Mouse (Mus musculus) myocyte (in vitro differentiated cells): Measurements from ENCODE around the gene Jak2. TPM values are rescaled to one million over a fixed set of nuclear protein-coding genes. Genes with fewer than 3 reads are reported as not detected.

Experiments
- H3K27me3 ChIP-seq: one replicate; pipeline ENCODE4 v1.6.1; 2011; ENCODE audit not compliant: control insufficient read depth, insufficient read depth, insufficient read length
- H3K36me3 ChIP-seq: one replicate; pipeline ENCODE4 v1.6.1; 2011; ENCODE audit not compliant: control insufficient read depth, insufficient read depth
- H3K4me2 ChIP-seq: one replicate; pipeline ENCODE4 v1.6.1; 2011; ENCODE audit warnings: low read depth, control low read depth
- H3K4me3 ChIP-seq: one replicate; pipeline ENCODE4 v1.5.1; 2011; ENCODE audit warnings: mild to moderate bottlenecking, control low read depth, moderate library complexity
- H3K79me2 ChIP-seq: one replicate; pipeline ENCODE4 v1.6.1; 2011; ENCODE audit not compliant: control insufficient read depth, insufficient read depth
- H3ac ChIP-seq: one replicate; pipeline ENCODE4 v1.6.1; 2011; ENCODE audit not compliant: control insufficient read depth, insufficient read length
- CEBPB ChIP-seq: IDR thresholded peaks from 2 replicates; pipeline ENCODE4 v1.6.1; 2011; ENCODE audit warnings: mild to moderate bottlenecking, moderate library complexity; ENCODE audit not compliant: poor library complexity, insufficient read depth, severe bottlenecking
- E2F4 ChIP-seq: IDR thresholded peaks from one replicate; pipeline ENCODE4 v1.6.1; 2011; ENCODE audit warnings: mild to moderate bottlenecking, control low read depth, moderate library complexity; ENCODE audit not compliant: insufficient read depth
- MAX ChIP-seq: IDR thresholded peaks from one replicate; pipeline ENCODE4 v1.6.1; 2011; ENCODE audit warnings: low read depth, mild to moderate bottlenecking, control low read depth
- MYOD1 ChIP-seq, 3 experiments: IDR thresholded peaks; one replicate each; pipeline ENCODE4 v1.6.1; 2011; ENCODE audit warnings: control low read depth in 2 of 3, low read depth in 2 of 3, mild to moderate bottlenecking in 2 of 3, moderate library complexity in 1 of 3; ENCODE audit not compliant: insufficient read length in 2 of 3, control insufficient read depth in 1 of 3
- MYOG ChIP-seq, 3 experiments: IDR thresholded peaks; one replicate each; pipeline ENCODE4 v1.6.1; 2011; ENCODE audit warnings: control low read depth in 2 of 3, low read depth in 2 of 3, mild to moderate bottlenecking in 2 of 3; ENCODE audit not compliant: insufficient read length in 2 of 3, control insufficient read depth in 1 of 3, insufficient read depth in 1 of 3
- POLR2A ChIP-seq: IDR thresholded peaks from one replicate; pipeline ENCODE4 v1.6.1; 2011; ENCODE audit warnings: low read depth, mild to moderate bottlenecking, control low read depth, moderate library complexity; ENCODE audit not compliant: insufficient read length
- POLR2AphosphoS2 ChIP-seq: IDR thresholded peaks from one replicate; pipeline ENCODE4 v1.6.1; 2011; ENCODE audit warnings: low read depth, control low read depth; ENCODE audit not compliant: insufficient read length
- REST ChIP-seq: IDR thresholded peaks from one replicate; pipeline ENCODE4 v1.6.1; 2011; ENCODE audit warnings: mild to moderate bottlenecking, control low read depth, moderate library complexity; ENCODE audit not compliant: insufficient read depth, insufficient read length
- SRF ChIP-seq: IDR thresholded peaks from one replicate; pipeline ENCODE4 v1.6.1; 2011; ENCODE audit warnings: low read depth; ENCODE audit not compliant: control insufficient read depth, insufficient read length
- TCF12 ChIP-seq: IDR thresholded peaks from one replicate; pipeline ENCODE4 v1.6.1; 2011; ENCODE audit warnings: mild to moderate bottlenecking, control low read depth; ENCODE audit not compliant: poor library complexity, insufficient read depth, severe bottlenecking
- TCF3 ChIP-seq: IDR thresholded peaks from one replicate; pipeline ENCODE4 v1.6.1; 2011; ENCODE audit warnings: low read depth, control low read depth; ENCODE audit not compliant: insufficient read length
- USF1 ChIP-seq: IDR thresholded peaks from one replicate; pipeline ENCODE4 v1.6.1; 2011; ENCODE audit warnings: low read depth, mild to moderate bottlenecking, control low read depth, moderate library complexity
- polyA plus RNA-seq: library from polyadenylated mRNA; unstranded; fragments of >200 nt; fragmentation: generic; extraction: Trizol; gene quantifications from one replicate; pipeline ENCODE4 v1.2.1, GENCODE M21; 2012; ENCODE audit warnings: missing spikeins

Jak2 gene
- polyA plus RNA-seq, 1 experiment, result 3.3 TPM

DNA sequence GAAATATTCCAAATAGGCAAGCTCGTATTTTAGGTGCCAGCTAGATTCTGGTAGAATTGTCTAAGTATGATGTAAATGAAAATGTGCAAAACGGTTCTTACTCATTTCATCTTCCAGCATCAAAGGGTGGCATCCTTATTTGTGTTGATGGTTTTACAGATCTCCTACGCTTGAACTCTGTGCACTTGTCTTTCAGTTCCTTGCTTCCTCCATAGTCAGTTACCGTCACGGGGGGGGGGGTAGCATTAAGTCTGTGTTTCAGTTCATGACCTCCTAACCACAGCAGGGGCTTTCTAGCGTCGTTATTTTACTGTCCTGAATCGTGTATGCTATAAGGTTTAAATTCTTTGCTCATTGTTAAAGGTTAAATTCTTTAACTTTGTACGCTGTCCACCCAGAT is 10.0 kb downstream of the Jak2 start:
- Histone ChIP-seq H3K27me3 (no peaks in the 10 kb centered on the region), H3K4me3 (no peak overlapping the region), H3K36me3 (no peaks in the 10 kb centered on the region), H3K4me2 (no peak overlapping the region), H3K79me2 (peaks cover 4% of the 10 kb centered on the region), H3ac (no peak overlapping the region)
- TF ChIP-seq POLR2A, result no peak
- no peak for TF ChIP-seq REST
- no peak for TF ChIP-seq TCF3
- no peak for TF ChIP-seq MAX
- TF ChIP-seq SRF, result no peak
- TF ChIP-seq USF1, result no peak
- TF ChIP-seq MYOD1 (IDR thresholded peaks at IDR 0.05; ENCODE audit: control insufficient read depth in 1 of 3, insufficient read length in 2 of 3, low read depth in 2 of 3), result no peak
- no peak for TF ChIP-seq POLR2AphosphoS2
- TF ChIP-seq TCF12, result no peak
- no peak for TF ChIP-seq E2F4
- TF ChIP-seq MYOG (IDR thresholded peaks at IDR 0.05; ENCODE audit: control insufficient read depth in 1 of 3, insufficient read depth in 1 of 3, insufficient read length in 2 of 3, low read depth in 2 of 3), result no peak
- no peak for TF ChIP-seq CEBPB

- no peak overlapping the region for H3ac ChIP-seq
- no peaks in the 10 kb centered on the region for H3K36me3 ChIP-seq
- TF ChIP-seq MYOG (IDR thresholded peaks at IDR 0.05; ENCODE audit: control insufficient read depth in 1 of 3, insufficient read depth in 1 of 3, insufficient read length in 2 of 3, low read depth in 2 of 3), result no peak
- no peak for TF ChIP-seq TCF3
- no peak for TF ChIP-seq POLR2A
- no peak for TF ChIP-seq POLR2AphosphoS2
- TF ChIP-seq TCF12, result no peak
- no peak for TF ChIP-seq SRF
- no peak for TF ChIP-seq CEBPB
- no peak overlapping the region for H3K4me3 ChIP-seq
- no peaks in the 10 kb centered on the region for H3K27me3 ChIP-seq
- H3K4me2 ChIP-seq, result no peak overlapping the region
- peaks cover 4% of the 10 kb centered on the region for H3K79me2 ChIP-seq
Observed at GRCm38 (mm10) chr19:29263492-29263891, 11.9 kb downstream of the Jak2 start.

DNA sequence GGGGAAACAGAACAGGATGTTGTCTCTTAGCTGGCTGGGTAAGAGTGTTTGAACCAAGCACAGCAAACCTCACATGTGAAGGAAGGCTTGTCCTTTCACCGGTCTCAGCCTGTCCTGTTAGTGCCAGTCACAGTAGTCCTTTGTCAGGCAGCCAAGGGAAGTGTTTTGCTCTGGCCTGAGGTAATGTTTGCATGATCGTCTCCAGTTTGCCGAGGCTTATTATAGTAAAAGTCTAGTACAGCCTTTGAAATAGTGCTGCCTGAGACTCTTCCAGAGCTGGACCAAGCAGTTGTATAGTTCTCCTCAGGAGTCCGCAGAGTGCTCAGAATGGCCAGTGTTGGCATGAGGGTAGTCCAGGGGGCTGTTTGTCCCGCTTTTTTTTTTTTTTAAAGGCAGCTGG is 13.9 kb downstream of the Jak2 start:
- TF ChIP-seq MYOG (IDR thresholded peaks at IDR 0.05; ENCODE audit: control insufficient read depth in 1 of 3, insufficient read depth in 1 of 3, insufficient read length in 2 of 3, low read depth in 2 of 3) (no peak), REST (no peak), MAX (no peak), POLR2AphosphoS2 (no peak), SRF (no peak), TCF12 (no peak), MYOD1 (IDR thresholded peaks at IDR 0.05; ENCODE audit: control insufficient read depth in 1 of 3, insufficient read length in 2 of 3, low read depth in 2 of 3) (no peak)
- no peak overlapping the region for H3ac ChIP-seq
- no peak overlapping the region for H3K4me3 ChIP-seq
- no peaks in the 10 kb centered on the region for H3K27me3 ChIP-seq
- H3K4me2 ChIP-seq, result no peak overlapping the region
- no peaks in the 10 kb centered on the region for H3K36me3 ChIP-seq
- H3K79me2 ChIP-seq, result peaks cover 4% of the 10 kb centered on the region

GRCm38 (mm10) chr19:29267075-29267868 is 15.6 kb downstream of the Jak2 start:
- Histone ChIP-seq H3K79me2 (peaks cover 4% of the 10 kb centered on the region), H3K36me3 (no peaks in the 10 kb centered on the region), H3ac (no peak overlapping the region), H3K4me3 (no peak overlapping the region), H3K27me3 (no peaks in the 10 kb centered on the region), H3K4me2 (no peak overlapping the region)
- TF ChIP-seq E2F4 (no peak), TCF3 (no peak), MAX (no peak), MYOD1 (IDR thresholded peaks at IDR 0.05; ENCODE audit: control insufficient read depth in 1 of 3, insufficient read length in 2 of 3, low read depth in 2 of 3) (no peak), SRF (no peak)

DNA sequence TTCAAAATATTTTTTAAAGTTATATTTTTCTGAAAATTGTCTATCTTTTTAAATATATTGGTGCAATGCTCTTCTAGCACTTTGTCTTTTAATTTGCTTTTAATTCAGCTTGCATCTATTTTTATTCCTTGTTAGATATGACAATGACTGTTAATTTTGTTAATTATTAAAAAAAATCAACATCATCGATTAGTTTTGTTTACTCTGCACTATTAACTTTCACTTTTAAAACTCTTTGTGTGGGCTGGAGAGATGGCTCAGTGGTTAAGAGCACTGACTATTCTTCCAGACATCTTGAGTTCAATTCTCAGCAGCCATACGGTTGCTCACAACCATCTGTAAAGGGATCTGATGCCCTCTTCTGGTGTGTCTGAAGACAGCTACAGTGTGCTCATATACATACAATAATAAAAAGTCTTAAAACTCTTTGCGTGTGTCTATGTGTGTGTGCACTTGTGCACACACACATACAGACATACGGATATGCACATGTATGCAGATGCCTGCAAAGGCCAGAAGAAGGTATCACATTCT is 17.2 kb downstream of the Jak2 start:
- H3K79me2 ChIP-seq, result peaks cover 4% of the 10 kb centered on the region
- no peaks in the 10 kb centered on the region for H3K36me3 ChIP-seq
- no peak overlapping the region for H3K4me2 ChIP-seq
- H3K4me3 ChIP-seq, result no peak overlapping the region
- no peak for TF ChIP-seq MYOG (IDR thresholded peaks at IDR 0.05; ENCODE audit: control insufficient read depth in 1 of 3, insufficient read depth in 1 of 3, insufficient read length in 2 of 3, low read depth in 2 of 3)
- no peak for TF ChIP-seq TCF12
- no peak for TF ChIP-seq REST
- no peak for TF ChIP-seq E2F4
- TF ChIP-seq CEBPB, result no peak
- no peak for TF ChIP-seq MAX
- TF ChIP-seq POLR2AphosphoS2, result no peak
- no peak for TF ChIP-seq MYOD1 (IDR thresholded peaks at IDR 0.05; ENCODE audit: control insufficient read depth in 1 of 3, insufficient read length in 2 of 3, low read depth in 2 of 3)
- no peak for TF ChIP-seq USF1
- no peak for TF ChIP-seq POLR2A
- TF ChIP-seq SRF, result no peak
- no peak for TF ChIP-seq TCF3
- H3K27me3 ChIP-seq, result no peaks in the 10 kb centered on the region
- H3ac ChIP-seq, result no peak overlapping the region
